8 mouse cellular contexts compared by ENCODE assay signal in the genomic region with DNA sequence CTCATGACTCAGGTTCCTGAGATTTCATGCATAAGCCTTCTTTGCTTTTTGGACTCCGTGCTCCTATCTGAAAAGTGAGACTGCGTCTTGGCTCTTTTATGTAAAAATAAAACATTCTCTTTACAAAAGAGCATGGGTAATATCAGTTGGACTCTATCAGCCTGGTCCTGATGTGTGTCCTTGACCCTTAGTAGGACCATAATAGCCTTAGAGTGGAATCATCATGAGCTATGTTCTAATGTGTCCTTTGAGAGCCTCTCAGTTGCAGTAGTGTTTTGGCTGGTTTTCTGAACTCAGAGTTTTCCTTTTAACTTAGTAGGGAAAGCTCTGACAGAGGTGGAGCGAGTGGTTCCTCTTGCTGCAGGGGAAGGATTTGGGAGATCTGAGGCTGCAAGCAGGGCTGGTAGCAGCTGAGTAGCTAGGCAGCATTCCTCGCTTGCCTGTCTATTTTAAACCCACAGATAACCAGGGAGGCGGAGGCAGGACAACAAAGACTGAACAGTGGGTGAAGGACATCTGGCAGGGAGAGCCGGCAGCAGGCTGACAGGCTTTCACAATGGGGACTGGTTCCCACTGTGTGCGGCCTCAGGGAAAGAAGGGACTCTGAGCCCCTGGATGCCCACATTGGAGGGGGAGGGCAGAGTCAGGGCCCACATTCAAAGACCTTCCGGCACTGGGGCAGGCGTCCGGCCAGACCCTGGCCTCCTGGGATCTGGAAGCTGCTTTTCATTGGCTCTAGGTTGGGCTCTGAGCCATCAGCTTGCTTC. TPM values are rescaled to one million over a fixed set of nuclear protein-coding genes. Genes with fewer than 3 reads are reported as not detected.
DNase-seq lines count a peak whose midpoint lies in the region; ATAC-seq lines count a peak whose summit lies in the region.

No protein-coding gene starts in this region.

- intact Hi-C loops in heart, postnatal 25 days (cut with DNase I): no loop called here
- intact Hi-C loops in left cerebral cortex, postnatal 10 days (cut with DNase I): no loop called here

- H3K36me3 ChIP-seq in forebrain, embryonic 11.5 days (ENCODE audit: control insufficient read depth, insufficient read depth, low read length): no peaks in the 10 kb centered on the region

- no peak overlapping the region for H3K4me3 ChIP-seq in forebrain, embryonic 11.5 days (ENCODE audit: low read depth, low read length)

- WGBS in forebrain, embryonic 11.5 days: 18% methylated on average over 10 of the region's 10 CpGs

- no peak overlapping the region for H3K4me2 ChIP-seq in forebrain, embryonic 11.5 days (ENCODE audit: low read depth, low read length, severe bottlenecking)

- peaks cover 6% of the 10 kb centered on the region; the same call in 1 of the 2 replicates for H3K4me1 ChIP-seq in forebrain, embryonic 11.5 days (replicated peaks; ENCODE audit: control insufficient read depth, insufficient read depth, low read length)

- H3K9me3 ChIP-seq in forebrain, embryonic 11.5 days (ENCODE audit: control insufficient read depth, low read length): no peaks in the 10 kb centered on the region

- H3K27ac ChIP-seq in forebrain, embryonic 11.5 days (ENCODE audit: low read depth, low read length): peak overlapping the region; percentile 84

- no peaks in the 10 kb centered on the region for H3K27me3 ChIP-seq in forebrain, embryonic 11.5 days (ENCODE audit: control insufficient read depth, insufficient read depth, low read length)

- peak overlapping the region; percentile 32; the same call in 1 of the 2 replicates for H3K9ac ChIP-seq in forebrain, embryonic 11.5 days (ENCODE audit: low read length)

- DNase-seq in 3134 (ENCODE audit: extremely low read depth, insufficient read length, low spot score) (peak; percentile 81), MN1 (ENCODE audit: low spot score) (peak; percentile 78)
- DNase-seq in forebrain, embryonic 11.5 days (ENCODE audit: low spot score): peak; percentile 79
- peak; percentile 37 for DNase-seq in heart, postnatal 25 days (ENCODE audit: low spot score)
- DNase-seq in left cerebral cortex, postnatal 10 days (ENCODE audit: extremely low spot score in 1 of 2, low spot score in 2 of 2): peak; percentile 83 to 85
- DNase-seq in neural tube, embryonic 10.5 days (ENCODE audit: extremely low spot score, low spot score): peak; percentile 62
- DNase-seq in spleen, adult 18-20 months: no peak
- DNase-seq in urinary bladder, postnatal 10 days (ENCODE audit: low spot score): no peak

- ATAC-seq in forebrain, embryonic 11.5 days (replicated peaks; ENCODE audit: low FRiP score): peak; percentile 83

RNA-seq across cellular contexts. Expression of gene Vps37b, which starts 11.3 kb away (rescaled TPM):
- polyA plus RNA-seq in forebrain, embryonic 11.5 days (2014; fragmentation: Nextera tagmentation; extraction: Ambion mirVana): 60.2 and 61.4 TPM in 2 replicates
- total RNA-seq in heart, postnatal 25 days (2021): 10 to 100 TPM; 18.2 to 18.6 TPM
- 10 to 100 TPM; 42.5 to 42.6 TPM for total RNA-seq in left cerebral cortex, postnatal 10 days (2021)

RNA-seq across cellular contexts. Expression of gene Abcb9, which starts 52.2 kb away (rescaled TPM):
- polyA plus RNA-seq in forebrain, embryonic 11.5 days (2014; fragmentation: Nextera tagmentation; extraction: Ambion mirVana): 1.6 and 1.7 TPM in 2 replicates
- 1 to 10 TPM; 8.0 to 9.0 TPM for total RNA-seq in heart, postnatal 25 days (2021)
- 10 to 100 TPM; 43.8 to 45.5 TPM for total RNA-seq in left cerebral cortex, postnatal 10 days (2021)

Comparison
In these comparisons a context has a peak if more than half of its experiments do, and no peak if none do; other contexts are left out.
1. DNase-seq: peak in 3134 (single experiment), MN1 (single experiment), forebrain, embryonic 11.5 days (single experiment), heart, postnatal 25 days (single experiment), left cerebral cortex, postnatal 10 days (2 of 2) and neural tube, embryonic 10.5 days (single experiment); none in spleen, adult 18-20 months (0 of 2) and urinary bladder, postnatal 10 days (single experiment).
2. RNA of gene Abcb9, which starts 52.2 kb away (total RNA-seq): 43.8 to 45.5 TPM in left cerebral cortex, postnatal 10 days; 8.0 to 9.0 TPM in heart, postnatal 25 days; every median in the first group is over 4 times any median in the second.